Mouse (Mus musculus): ENCODE results near the gene Itga3. TPM values are rescaled to one million over a fixed set of nuclear protein-coding genes. Genes with fewer than 3 reads are reported as not detected.

Gene Itga3
- polyA plus RNA-seq, 1 experiment from 2014 or later = 26.1 TPM

DNA sequence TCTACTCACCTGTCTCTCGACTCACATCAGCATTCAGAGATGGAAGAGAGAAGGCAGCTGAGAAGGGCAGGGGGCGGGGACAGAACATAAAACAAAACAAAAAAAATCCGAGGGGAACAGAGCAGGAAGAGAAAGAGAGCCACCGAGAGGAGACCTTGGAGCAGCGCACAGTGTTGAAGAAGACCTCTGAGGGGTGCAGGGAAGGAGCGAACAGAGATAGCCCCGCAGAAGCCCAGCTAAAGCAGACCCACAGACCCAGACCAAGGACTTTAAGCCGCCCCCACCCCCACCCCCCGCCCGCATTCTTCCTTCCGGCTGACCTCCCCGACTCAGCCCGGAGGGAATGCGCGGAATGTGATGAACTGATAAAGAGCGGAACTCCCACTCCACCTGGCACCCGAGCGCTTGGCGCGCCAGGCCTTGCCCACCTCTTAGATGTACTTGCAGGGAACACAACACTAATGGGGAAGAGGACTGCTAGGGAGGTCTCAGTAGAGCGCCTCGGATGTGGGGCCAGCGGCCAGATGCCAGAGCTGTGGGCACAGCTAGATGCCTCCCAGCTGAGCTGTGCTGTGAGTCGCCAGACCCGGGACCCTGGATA is 28.8 kb upstream of the Itga3 start:
- Histone ChIP-seq H3K4me2 (ENCODE audit: low read length) (peak overlapping the region; percentile 52), H3K4me1 (replicated peaks; ENCODE audit: insufficient read depth, low read length) (peaks cover 23% of the 10 kb centered on the region), H3K27me3 (ENCODE audit: insufficient read depth, low read length) (no peaks in the 10 kb centered on the region), H3K36me3 (ENCODE audit: insufficient read depth, low read length) (no peaks in the 10 kb centered on the region), H3K9ac (ENCODE audit: low read depth, low read length) (no peak overlapping the region; the same call in 1 of the 2 replicates), H3K4me3 (replicated peaks; ENCODE audit: low read depth, low read length) (no peak overlapping the region), H3K27ac (peak overlapping the region; percentile 68; the same call in 1 of the 2 replicates), H3K9me3 (replicated peaks; ENCODE audit: low read length) (no peaks in the 10 kb centered on the region)
- 0 out of 2 replicates have a peak, but pooled peaks have one; percentile 6 for TF ChIP-seq CTCF (IDR thresholded peaks at IDR 0.05; ENCODE audit: low read depth)
- 1% methylated on average over 25 of the region's 25 CpGs for WGBS
- DNase-seq (ENCODE audit: low spot score) = peak; percentile 65
- peak; percentile 52 for ATAC-seq (replicated peaks; ENCODE audit: low FRiP score, low read depth)

DNA sequence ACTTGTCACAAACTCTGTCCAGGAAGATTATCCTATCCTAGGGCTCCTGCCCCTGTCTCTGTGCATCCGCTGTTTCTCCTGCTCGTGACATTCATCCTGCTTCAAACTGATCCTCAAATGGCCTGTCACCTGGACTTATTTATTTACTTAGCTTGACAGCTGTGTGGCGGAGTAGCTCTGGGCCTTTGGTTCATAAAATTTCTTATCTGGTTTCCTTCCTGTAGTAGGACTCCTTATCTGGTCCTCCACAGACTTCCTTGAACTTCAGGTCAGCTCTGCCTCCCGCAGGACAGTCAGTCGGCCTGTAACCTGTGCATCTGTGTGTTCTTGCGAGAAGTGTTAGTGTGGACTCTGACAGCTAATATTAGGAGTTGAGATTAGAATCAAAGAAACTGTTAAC is 27.7 kb upstream of the Itga3 start:
- Histone ChIP-seq H3K27ac (no peak overlapping the region), H3K4me2 (ENCODE audit: low read length) (no peak overlapping the region), H3K27me3 (ENCODE audit: insufficient read depth, low read length) (no peaks in the 10 kb centered on the region), H3K4me1 (replicated peaks; ENCODE audit: insufficient read depth, low read length) (peaks cover 24% of the 10 kb centered on the region), H3K36me3 (ENCODE audit: insufficient read depth, low read length) (no peaks in the 10 kb centered on the region), H3K9ac (ENCODE audit: low read depth, low read length) (no peak overlapping the region), H3K9me3 (replicated peaks; ENCODE audit: low read length) (no peaks in the 10 kb centered on the region), H3K4me3 (replicated peaks; ENCODE audit: low read depth, low read length) (no peak overlapping the region)
- 44% methylated on average over 6 of the region's 6 CpGs for whole genome bisulfite sequencing
- DNase-seq (ENCODE audit: low spot score) (no peak), ATAC-seq (replicated peaks; ENCODE audit: low FRiP score, low read depth) (no peak)
- no peak for TF ChIP-seq CTCF (IDR thresholded peaks at IDR 0.05; ENCODE audit: low read depth)

GRCm38 (mm10) chr11:95102161-95102904 is 25.7 kb upstream of the Itga3 start:
- no peaks in the 10 kb centered on the region for H3K36me3 ChIP-seq (ENCODE audit: insufficient read depth, low read length)
- ATAC-seq (replicated peaks; ENCODE audit: low FRiP score, low read depth) (no peak), DNase-seq (ENCODE audit: low spot score) (no peak)
- WGBS = 86% methylated on average over 19 of the region's 19 CpGs
- TF ChIP-seq CTCF (IDR thresholded peaks at IDR 0.05; ENCODE audit: low read depth) = no peak
- peaks cover 29% of the 10 kb centered on the region for H3K4me1 ChIP-seq (replicated peaks; ENCODE audit: insufficient read depth, low read length)
- H3K4me3 ChIP-seq (replicated peaks; ENCODE audit: low read depth, low read length) = no peak overlapping the region
- no peak overlapping the region for H3K9ac ChIP-seq (ENCODE audit: low read depth, low read length)
- H3K27me3 ChIP-seq (ENCODE audit: insufficient read depth, low read length) = no peaks in the 10 kb centered on the region
- no peaks in the 10 kb centered on the region for H3K9me3 ChIP-seq (replicated peaks; ENCODE audit: low read length)
- no peak overlapping the region for H3K4me2 ChIP-seq (ENCODE audit: low read length)
- no peak overlapping the region for H3K27ac ChIP-seq

GRCm38 (mm10) chr11:95101071-95101788 is 24.6 kb upstream of the Itga3 start:
- Histone ChIP-seq H3K27me3 (ENCODE audit: insufficient read depth, low read length) (no peaks in the 10 kb centered on the region), H3K4me1 (replicated peaks; ENCODE audit: insufficient read depth, low read length) (peaks cover 34% of the 10 kb centered on the region), H3K4me3 (replicated peaks; ENCODE audit: low read depth, low read length) (no peak overlapping the region), H3K9me3 (replicated peaks; ENCODE audit: low read length) (no peaks in the 10 kb centered on the region), H3K4me2 (ENCODE audit: low read length) (no peak overlapping the region), H3K27ac (peak overlapping the region; percentile 54; the same call in 1 of the 2 replicates), H3K9ac (ENCODE audit: low read depth, low read length) (no peak overlapping the region), H3K36me3 (ENCODE audit: insufficient read depth, low read length) (no peaks in the 10 kb centered on the region)
- TF ChIP-seq CTCF (IDR thresholded peaks at IDR 0.05; ENCODE audit: low read depth) = no peak
- 18% methylated on average over 16 of the region's 16 CpGs for WGBS
- no peak for DNase-seq (ENCODE audit: low spot score)
- no peak for ATAC-seq (replicated peaks; ENCODE audit: low FRiP score, low read depth)

GRCm38 (mm10) chr11:95100393-95100792 is 23.8 kb upstream of the Itga3 start:
- no peaks in the 10 kb centered on the region for H3K36me3 ChIP-seq (ENCODE audit: insufficient read depth, low read length)
- TF ChIP-seq CTCF (IDR thresholded peaks at IDR 0.05; ENCODE audit: low read depth) = peak; percentile 44; the same call in 1 of the 2 replicates
- no peak overlapping the region for H3K9ac ChIP-seq (ENCODE audit: low read depth, low read length)
- DNase-seq (ENCODE audit: low spot score) (peak; percentile 76), ATAC-seq (replicated peaks; ENCODE audit: low FRiP score, low read depth) (0 out of 2 replicates have a peak, but pooled peaks have one; percentile 15)
- H3K4me1 ChIP-seq (replicated peaks; ENCODE audit: insufficient read depth, low read length) = peaks cover 30% of the 10 kb centered on the region
- 36% methylated on average over 3 of the region's 3 CpGs for WGBS
- no peaks in the 10 kb centered on the region for H3K27me3 ChIP-seq (ENCODE audit: insufficient read depth, low read length)
- no peak overlapping the region; the same call in 1 of the 2 replicates for H3K27ac ChIP-seq
- no peak overlapping the region for H3K4me3 ChIP-seq (replicated peaks; ENCODE audit: low read depth, low read length)
- H3K9me3 ChIP-seq (replicated peaks; ENCODE audit: low read length) = no peaks in the 10 kb centered on the region
- no peak overlapping the region for H3K4me2 ChIP-seq (ENCODE audit: low read length)
